Mouse (Mus musculus): Measurements from ENCODE around the gene Cib1.

- TF ChIP-seq FLI1 (IDR thresholded peaks at IDR 0.05; ENCODE audit: low read length) = no peak
- TF ChIP-seq GATA1 (IDR thresholded peaks at IDR 0.05; ENCODE audit: borderline replicate concordance, low read length) = no peak
Observed at GRCm38 (mm10) chr7:80184968-80185367, 47.6 kb downstream of the Cib1 start.

Data from megakaryocyte, embryonic 14.5 days (primary cell).